Comparison of ENCODE assay signal across 9 mouse cellular contexts in the genomic region with DNA sequence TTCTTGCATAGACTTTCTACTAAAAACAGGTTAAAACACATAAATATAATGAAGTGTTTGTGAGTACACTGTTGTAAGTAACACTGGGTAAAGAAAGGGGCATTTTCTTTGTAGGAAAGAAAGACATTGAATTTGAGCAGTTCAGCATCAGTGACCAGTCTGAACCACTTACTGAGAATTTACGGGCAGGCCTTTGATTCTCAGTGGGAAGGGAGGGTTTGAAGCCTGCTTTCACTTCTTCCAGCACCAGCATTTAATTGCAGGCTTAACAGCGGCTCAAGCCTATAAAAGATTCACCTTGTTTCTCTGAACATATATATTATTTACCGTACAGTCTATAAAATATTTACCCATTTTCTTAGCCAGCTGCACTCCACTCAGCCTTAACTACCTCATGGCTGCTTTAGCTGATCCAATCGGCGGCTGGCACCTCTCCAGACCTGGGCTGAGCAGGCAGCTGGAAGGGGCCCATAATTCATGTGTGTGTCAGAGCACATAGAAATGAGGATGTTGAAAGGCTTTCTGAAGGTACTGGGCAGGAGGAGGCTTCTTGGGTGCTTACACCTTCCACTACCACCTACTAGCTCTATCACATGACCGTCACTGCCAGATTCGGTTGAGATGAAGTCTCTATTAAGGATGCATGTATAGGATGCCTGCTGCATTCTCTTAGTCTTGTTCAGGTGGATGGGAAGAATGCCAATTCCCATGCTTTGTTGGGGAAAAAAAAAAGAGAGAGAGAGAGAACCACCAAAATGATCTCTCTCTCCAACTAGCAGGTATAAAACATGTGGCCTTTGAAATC. TPM values are rescaled to one million over a fixed set of nuclear protein-coding genes. Genes with fewer than 3 reads are reported as not detected.
DNase-seq lines count a peak whose midpoint lies in the region; ATAC-seq and TF ChIP-seq lines count a peak whose summit lies in the region.
"Had no signal": no experiment of that assay in that cellular context is flagged by ENCODE, and none has a peak within 500 bp of the region (broad histone marks: within the 10 kb centered on the region; RNA-seq: fewer than 3 reads in every experiment).

No protein-coding gene starts in this region.

- ATAC-seq in liver, embryonic 11.5 days (replicated peaks; ENCODE audit: low FRiP score): no peak
- peak; percentile 93 for ATAC-seq in midbrain, embryonic 16.5 days
- no peak for ATAC-seq in megakaryocyte, adult 5-6 weeks (ENCODE audit: poor library complexity, severe bottlenecking)

- no peak overlapping the region for H3K9ac ChIP-seq in liver, embryonic 11.5 days (ENCODE audit: low read depth, low read length)
- no peak overlapping the region for H3K9ac ChIP-seq in midbrain, embryonic 16.5 days (ENCODE audit: low read depth, low read length)
- H3K9ac ChIP-seq in heart, adult 2 months (ENCODE audit: low read depth, low read length): no peak overlapping the region

- H3K27me3 ChIP-seq in liver, embryonic 11.5 days (replicated peaks; ENCODE audit: control insufficient read depth, insufficient read depth, low read length): no peaks in the 10 kb centered on the region
- H3K27me3 ChIP-seq in kidney, adult 2 months (replicated peaks; ENCODE audit: control insufficient read depth, insufficient read depth, low read length): no peaks in the 10 kb centered on the region
- no peaks in the 10 kb centered on the region for H3K27me3 ChIP-seq in midbrain, embryonic 16.5 days (ENCODE audit: control insufficient read depth, insufficient read depth, low read depth, low read length)
- H3K27me3 ChIP-seq in heart, adult 2 months (ENCODE audit: control insufficient read depth, insufficient read depth, low read length): no peaks in the 10 kb centered on the region

- TF ChIP-seq POLR2A in brain, embryonic 14.5 days (IDR thresholded peaks at IDR 0.05; ENCODE audit: borderline replicate concordance, extremely low read depth, insufficient read depth, insufficient read length, poor library complexity, severe bottlenecking): no peak
- TF ChIP-seq POLR2A in kidney, adult 2 months (IDR thresholded peaks at IDR 0.05; ENCODE audit: low read depth, low read length): no peak
- TF ChIP-seq POLR2A in heart, adult 2 months (IDR thresholded peaks at IDR 0.05; ENCODE audit: insufficient read depth, low read depth, low read length): no peak

- H3K27ac ChIP-seq in liver, embryonic 11.5 days (ENCODE audit: low read depth, low read length): no peak overlapping the region
- H3K27ac ChIP-seq in kidney, adult 2 months (ENCODE audit: insufficient read depth, low read depth, low read length): no peak overlapping the region
- no peak overlapping the region for H3K27ac ChIP-seq in midbrain, embryonic 16.5 days (ENCODE audit: low read length)
- no peak overlapping the region for H3K27ac ChIP-seq in heart, adult 2 months

- peak; percentile 20 for DNase-seq in liver
- DNase-seq in liver, embryonic 11.5 days (ENCODE audit: low spot score): no peak
- peak; percentile 83 for DNase-seq in brain, embryonic 14.5 days (ENCODE audit: low read depth)
- peak; percentile 17 for DNase-seq in kidney, adult 2 months
- no peak for DNase-seq in thymus, postnatal 14 days
- DNase-seq in heart, adult 2 months: no peak

- TF ChIP-seq EP300 in heart, adult 2 months (IDR thresholded peaks at IDR 0.05; ENCODE audit: insufficient read depth, low read depth, low read length): no peak

- no peak overlapping the region for H3K4me2 ChIP-seq in liver, embryonic 11.5 days
- H3K4me2 ChIP-seq in midbrain, embryonic 16.5 days (ENCODE audit: low read length): no peak overlapping the region

- no peak for TF ChIP-seq CTCF in brain, embryonic 14.5 days (IDR thresholded peaks at IDR 0.05; ENCODE audit: borderline replicate concordance, extremely low read depth, insufficient read depth, insufficient read length)
- no peak for TF ChIP-seq CTCF in kidney, adult 2 months (conservative IDR thresholded peaks at IDR 0.05; ENCODE audit: insufficient read depth, insufficient read length, low read depth, low read length)
- no peak for TF ChIP-seq CTCF in heart, adult 2 months (IDR thresholded peaks at IDR 0.05)

- H3K4me1 ChIP-seq in liver, embryonic 11.5 days (replicated peaks; ENCODE audit: control insufficient read depth, insufficient read depth, low read length): no peaks in the 10 kb centered on the region
- no peaks in the 10 kb centered on the region for H3K4me1 ChIP-seq in kidney, adult 2 months (ENCODE audit: control insufficient read depth, insufficient read depth, low read length)
- H3K4me1 ChIP-seq in midbrain, embryonic 16.5 days (ENCODE audit: control insufficient read depth, insufficient read depth, low read length): no peaks in the 10 kb centered on the region; the same call in 1 of the 2 replicates
- no peaks in the 10 kb centered on the region for H3K4me1 ChIP-seq in heart, adult 2 months (ENCODE audit: control insufficient read depth, insufficient read depth, low read length)

- no peaks in the 10 kb centered on the region for H3K79me2 ChIP-seq in heart, adult 2 months (replicated peaks; ENCODE audit: control insufficient read depth, insufficient read depth, low read length)

- 85% methylated on average over 7 of the region's 7 CpGs for WGBS in liver, embryonic 11.5 days
- 44% methylated on average over 7 of the region's 7 CpGs for WGBS in kidney, adult 2 months
- WGBS in midbrain, embryonic 16.5 days: 62% methylated on average over 7 of the region's 7 CpGs
- 90% methylated on average over 7 of the region's 7 CpGs for WGBS in heart, adult 2 months

- no peak overlapping the region for H3K4me3 ChIP-seq in liver, embryonic 11.5 days (ENCODE audit: low read depth, low read length)
- H3K4me3 ChIP-seq in kidney, adult 2 months (ENCODE audit: insufficient read depth, low read depth, low read length): no peak overlapping the region
- no peak overlapping the region for H3K4me3 ChIP-seq in midbrain, embryonic 16.5 days (ENCODE audit: low read depth, low read length)
- H3K4me3 ChIP-seq in heart, adult 2 months: no peak overlapping the region

- no peaks in the 10 kb centered on the region for H3K36me3 ChIP-seq in liver, embryonic 11.5 days (ENCODE audit: control insufficient read depth, insufficient read depth, low read length)
- no peaks in the 10 kb centered on the region for H3K36me3 ChIP-seq in kidney, adult 2 months (ENCODE audit: control insufficient read depth, insufficient read depth, low read length)
- H3K36me3 ChIP-seq in midbrain, embryonic 16.5 days (ENCODE audit: control insufficient read depth, insufficient read depth, low read length): no peaks in the 10 kb centered on the region
- H3K36me3 ChIP-seq in heart, adult 2 months (ENCODE audit: control insufficient read depth, insufficient read depth, low read length): no peaks in the 10 kb centered on the region
- H3K36me3 ChIP-seq: G1E had no signal

- no peaks in the 10 kb centered on the region for H3K9me3 ChIP-seq in liver, embryonic 11.5 days (ENCODE audit: control insufficient read depth, low read length)
- no peaks in the 10 kb centered on the region for H3K9me3 ChIP-seq in midbrain, embryonic 16.5 days (replicated peaks; ENCODE audit: control insufficient read depth, low read length, poor library complexity, severe bottlenecking)
- H3K9me3 ChIP-seq: G1E had no signal

- intact Hi-C loops in heart, adult 2 months (cut with DNase I): no loop called here

RNA-seq across cellular contexts. Expression of gene Fggy, which starts 50.0 kb away (rescaled TPM):
- polyA plus RNA-seq in liver, embryonic 11.5 days (2014; fragmentation: Nextera tagmentation; extraction: Ambion mirVana): 7.9 and 10.6 TPM in 2 replicates
- polyA plus RNA-seq in brain, embryonic 14.5 days (2012; rRNA removed): 5.0 and 5.2 TPM in 2 replicates
- polyA plus RNA-seq in kidney, adult 2 months (2012; rRNA removed): 189 and 215 TPM in 2 replicates
- polyA plus RNA-seq in midbrain, embryonic 16.5 days (2015; fragmentation: Nextera tagmentation; extraction: Ambion mirVana): 5.9 and 7.0 TPM in 2 replicates
- 3.1 and 3.2 TPM in 2 replicates for total RNA-seq in megakaryocyte, adult 5-6 weeks (2015)
- total RNA-seq in megakaryocyte, adult 5-6 weeks (2017): 1.3 and 11.3 TPM in 2 replicates
- 1 to 10 TPM; 7.4 to 9.7 TPM for total RNA-seq in heart, adult 2 months (2021)
- 3.8 and 7.4 TPM in 2 replicates for polyA plus RNA-seq in heart, adult 2 months (2012; rRNA removed)
- total RNA-seq: G1E had no signal
- polyA plus RNA-seq: G1E had no signal

Comparison
In these comparisons a context has a peak if more than half of its experiments do, and no peak if none do; other contexts are left out.
1. DNase-seq: peak in liver (single experiment), brain, embryonic 14.5 days (single experiment) and kidney, adult 2 months (single experiment); none in liver, embryonic 11.5 days (single experiment), thymus, postnatal 14 days (single experiment) and heart, adult 2 months (0 of 2).
2. RNA of gene Fggy, which starts 50.0 kb away (polyA plus RNA-seq): 189 to 215 TPM in kidney, adult 2 months; 7.9 to 10.6 TPM in liver, embryonic 11.5 days, 5.9 to 7.0 TPM in midbrain, embryonic 16.5 days, 5.0 to 5.2 TPM in brain, embryonic 14.5 days and 3.8 to 7.4 TPM in heart, adult 2 months; every median in the first group is over 10 times any median in the second.